Mouse (Mus musculus) megakaryocyte, adult 5-6 weeks (primary cell): Measurements from ENCODE around the gene Col4a2. TPM values are rescaled to one million over a fixed set of nuclear protein-coding genes. Genes with fewer than 3 reads are reported as not detected.

Source experiments
- ATAC-seq: 2 replicates; pipeline ENCODE4 v1.8.0; 2016; ENCODE audit warnings: mild to moderate bottlenecking, inconsistent platforms; ENCODE audit not compliant: poor library complexity, severe bottlenecking
- total RNA-seq, 2 experiments: library from RNA; stranded (forward) in 1 of 2; stranded (reverse) in 1 of 2; fragments of 153-499, 151-499 nt in 1 of 2; fragments of 221-1000, 200-1000 nt in 1 of 2; gene quantifications; 2 replicates each; pipeline versions ENCODE4 v1.2.3 to v1.2.4; 2015 to 2017

Gene Col4a2
- total RNA-seq, 2 experiments from 2014 or later, result 0.07 to 0.15 TPM

GRCm38 (mm10) chr8:11377391-11378210, 65.0 kb downstream of the Col4a2 start:
- ATAC-seq, result no peak

- no peak for ATAC-seq
These were observed 67.0 kb downstream of the Col4a2 start for GRCm38 (mm10) chr8:11379590-11379989.

- ATAC-seq, result no peak
These were observed 68.9 kb downstream of the Col4a2 start for GRCm38 (mm10) chr8:11381544-11381943.

GRCm38 (mm10) chr8:11382059-11382810, 69.6 kb downstream of the Col4a2 start:
- no peak for ATAC-seq

GRCm38 (mm10) chr8:11382933-11383332, 70.3 kb downstream of the Col4a2 start:
- no peak for ATAC-seq

GRCm38 (mm10) chr8:11383379-11383778, 70.8 kb downstream of the Col4a2 start:
- no peak for ATAC-seq

GRCm38 (mm10) chr8:11384841-11385240, 72.2 kb downstream of the Col4a2 start:
- ATAC-seq, result no peak

- ATAC-seq, result no peak
These were observed 72.8 kb downstream of the Col4a2 start for GRCm38 (mm10) chr8:11385272-11385905.

- ATAC-seq, result no peak
These were observed 74.7 kb downstream of the Col4a2 start for GRCm38 (mm10) chr8:11387282-11387681.

GRCm38 (mm10) chr8:11389275-11390050, 76.9 kb downstream of the Col4a2 start:
- ATAC-seq, result no peak

GRCm38 (mm10) chr8:11392739-11393138, 80.1 kb downstream of the Col4a2 start:
- peak; percentile 55 for ATAC-seq

- peak; percentile 30 for ATAC-seq
These were observed 80.6 kb downstream of the Col4a2 start for GRCm38 (mm10) chr8:11393161-11393560.

GRCm38 (mm10) chr8:11393607-11394006, 81.0 kb downstream of the Col4a2 start:
- peak; percentile 31 for ATAC-seq

GRCm38 (mm10) chr8:11394773-11395172, 82.2 kb downstream of the Col4a2 start:
- ATAC-seq, result no peak

- ATAC-seq, result no peak
These were observed 83.0 kb downstream of the Col4a2 start for GRCm38 (mm10) chr8:11395601-11396000.

- ATAC-seq, result no peak
These were observed 83.5 kb downstream of the Col4a2 start for GRCm38 (mm10) chr8:11396111-11396510.

GRCm38 (mm10) chr8:11397126-11397525, 84.5 kb downstream of the Col4a2 start:
- peak; percentile 34; the same call in 1 of the 2 replicates for ATAC-seq

GRCm38 (mm10) chr8:11399706-11400105, 87.1 kb downstream of the Col4a2 start:
- no peak for ATAC-seq

- ATAC-seq, result no peak
These were observed 87.6 kb downstream of the Col4a2 start for GRCm38 (mm10) chr8:11400244-11400643.

- no peak for ATAC-seq
These were observed 88.6 kb downstream of the Col4a2 start for GRCm38 (mm10) chr8:11401183-11401582.

- no peak for ATAC-seq
These were observed 89.6 kb downstream of the Col4a2 start for GRCm38 (mm10) chr8:11402220-11402619.
